Mouse (Mus musculus) 416B (cell line): ENCODE results near the gene Calr4.
A peak's percentile ranks its signal among the peaks of the same experiment; 100 is the strongest.

Experiments
- DNase-seq: peaks from one replicate; pipeline ENCODE4 v3.0.0; 2011; ENCODE audit warnings: low read depth

Calr4 gene

DNA sequence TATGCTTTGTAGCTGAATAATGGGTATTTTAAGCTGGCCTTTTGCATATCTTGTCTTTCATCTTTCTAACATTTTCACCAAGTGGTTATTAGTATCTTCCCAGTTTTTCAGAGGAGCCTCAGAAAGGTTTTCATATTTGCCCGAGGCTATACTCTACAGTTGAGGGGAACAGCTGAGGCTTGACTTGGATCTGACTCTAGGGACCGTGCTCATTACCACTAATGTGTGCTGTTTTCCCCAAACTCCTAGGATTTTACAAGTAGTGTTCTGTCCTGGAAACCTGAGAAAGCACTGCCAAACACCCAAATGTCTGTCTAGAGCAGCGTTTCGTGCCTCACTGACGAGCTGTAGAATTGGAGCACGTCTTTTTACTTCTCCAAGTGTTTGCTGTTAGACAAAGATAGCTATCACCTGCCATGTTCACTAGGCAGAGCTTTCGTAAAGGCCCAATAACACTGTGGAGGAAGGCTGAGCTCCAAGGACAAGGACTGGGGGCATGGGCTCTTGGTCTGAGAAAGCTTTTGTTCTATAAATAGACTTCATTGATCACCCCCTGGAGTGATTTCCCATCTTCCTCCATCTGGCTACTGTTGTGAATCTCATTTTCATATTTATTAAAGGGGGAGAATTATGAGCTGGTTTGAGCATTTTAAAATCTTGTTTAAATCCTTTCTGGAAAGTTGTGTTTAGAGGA, 2.0 kb downstream of the Calr4 start:
- no peak for DNase-seq

GRCm38 (mm10) chr4:109238428-109239268, 4.4 kb downstream of the Calr4 start:
- DNase-seq: peak; percentile 72

GRCm38 (mm10) chr4:109241221-109241620, 6.9 kb downstream of the Calr4 start:
- DNase-seq: no peak

- peak; percentile 44 for DNase-seq
Measured at GRCm38 (mm10) chr4:109241934-109242333, 7.6 kb downstream of the Calr4 start.

- DNase-seq: no peak
Measured at GRCm38 (mm10) chr4:109244506-109244905, 10.2 kb downstream of the Calr4 start.

DNA sequence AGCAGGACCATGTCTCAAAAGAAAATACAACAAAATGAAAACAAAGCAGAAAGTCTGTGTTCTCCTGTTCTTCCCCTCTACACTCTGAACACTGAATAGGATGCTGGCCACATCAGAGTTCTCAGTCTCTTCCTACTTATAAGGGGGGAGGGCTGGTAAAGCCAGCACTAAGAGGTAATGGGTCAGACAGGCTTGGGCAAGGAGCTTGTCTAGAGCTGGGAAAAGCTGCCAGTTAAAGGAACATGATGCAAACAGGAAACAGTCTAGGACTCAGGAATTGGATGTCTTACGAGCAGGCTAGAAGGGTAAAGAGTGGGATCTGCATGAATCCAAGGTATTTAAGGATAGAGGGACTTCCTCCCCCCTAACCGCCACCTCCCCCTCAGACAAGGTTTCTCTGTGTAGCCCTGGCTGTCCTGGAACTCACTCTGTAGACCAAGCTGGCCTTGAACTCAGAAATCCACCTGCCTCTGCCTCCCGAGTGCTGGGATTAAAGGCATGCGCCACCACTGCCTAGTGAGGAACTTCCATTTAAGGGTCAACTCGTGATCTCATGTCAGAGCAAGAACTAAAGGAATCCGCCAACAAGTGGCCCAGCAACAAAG, 10.8 kb downstream of the Calr4 start:
- DNase-seq: no peak

DNA sequence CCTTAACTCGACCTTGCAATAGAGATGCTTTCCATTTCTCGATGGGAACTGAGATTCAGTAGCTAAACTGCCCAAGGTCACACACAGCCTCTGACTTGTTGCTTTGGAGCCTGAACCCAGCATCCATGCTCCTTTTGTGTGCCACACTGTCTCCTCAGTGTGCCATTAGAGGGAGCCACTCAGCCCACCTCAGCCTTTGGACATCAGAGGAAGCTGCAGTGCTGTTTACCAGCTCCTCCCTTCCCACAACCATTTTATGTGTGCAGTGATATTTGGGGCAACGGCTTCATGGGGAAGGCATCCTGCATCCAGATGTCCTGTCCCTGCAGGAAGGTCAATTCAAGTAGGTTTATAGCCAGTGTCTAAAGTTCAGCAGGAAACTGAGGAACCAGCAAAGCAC, 17.3 kb downstream of the Calr4 start:
- DNase-seq: peak; percentile 60

DNA sequence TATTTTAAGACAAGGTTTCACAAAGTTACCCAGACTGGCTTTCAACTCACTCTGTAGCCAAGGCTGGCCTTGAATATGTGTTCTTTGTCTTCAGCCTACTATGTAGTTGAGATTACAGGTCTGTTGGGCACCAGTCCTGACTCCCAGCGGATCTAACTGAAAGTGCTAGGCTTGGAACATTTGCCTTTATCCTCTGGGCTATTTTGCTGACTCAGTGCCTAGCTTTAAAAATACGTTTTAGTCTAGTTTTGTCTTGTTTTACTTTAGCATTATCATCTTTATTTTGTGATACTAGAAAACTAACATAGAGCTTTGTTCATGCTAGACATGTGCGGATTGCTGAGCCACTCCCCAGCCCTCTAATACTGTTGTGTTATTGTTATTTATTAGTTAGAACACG, 17.9 kb downstream of the Calr4 start:
- DNase-seq: no peak

DNA sequence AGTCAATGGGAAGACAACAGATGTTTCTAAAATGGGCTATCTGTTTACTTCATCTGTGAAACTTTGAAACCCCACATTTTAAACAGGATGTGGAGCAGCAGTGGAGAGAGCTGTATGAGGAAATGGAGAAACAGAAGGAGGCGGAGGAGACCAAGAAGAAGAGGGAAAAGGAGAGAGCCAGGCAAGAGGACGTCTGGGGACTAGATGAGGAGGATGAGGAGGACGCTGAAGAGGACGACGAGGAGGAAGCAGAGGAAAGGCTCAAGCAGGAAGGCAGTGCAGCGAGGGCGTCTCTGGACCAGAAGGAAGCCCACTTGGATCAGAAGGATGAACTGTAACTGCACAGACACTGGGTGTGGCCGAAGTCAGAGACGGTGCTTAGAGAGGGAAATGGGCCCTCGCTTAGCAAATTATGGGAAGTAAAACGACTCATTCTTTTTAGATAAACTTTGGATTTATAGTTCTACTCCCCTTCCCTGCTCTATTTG, 19.4 kb downstream of the Calr4 start:
- DNase-seq: peak; percentile 42

DNA sequence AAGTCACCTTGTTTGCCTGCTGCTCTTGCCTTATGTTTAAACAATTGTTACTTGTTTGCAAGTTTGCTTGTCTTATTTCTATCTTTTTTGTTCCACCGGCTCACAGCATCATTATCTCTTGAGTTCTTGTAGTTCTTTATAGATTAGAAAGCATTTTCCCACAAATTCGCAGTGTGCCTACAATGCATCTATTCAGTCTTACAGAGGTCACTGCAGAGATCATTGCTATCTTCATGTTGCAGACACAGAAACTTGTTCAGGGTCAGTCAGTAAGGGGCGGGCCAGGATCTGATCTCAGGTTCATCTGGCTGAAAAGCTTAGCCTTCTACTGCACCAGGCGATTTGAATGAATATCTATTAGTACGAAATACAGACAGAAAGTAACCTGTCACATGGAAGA, 20.2 kb downstream of the Calr4 start:
- no peak for DNase-seq

DNA sequence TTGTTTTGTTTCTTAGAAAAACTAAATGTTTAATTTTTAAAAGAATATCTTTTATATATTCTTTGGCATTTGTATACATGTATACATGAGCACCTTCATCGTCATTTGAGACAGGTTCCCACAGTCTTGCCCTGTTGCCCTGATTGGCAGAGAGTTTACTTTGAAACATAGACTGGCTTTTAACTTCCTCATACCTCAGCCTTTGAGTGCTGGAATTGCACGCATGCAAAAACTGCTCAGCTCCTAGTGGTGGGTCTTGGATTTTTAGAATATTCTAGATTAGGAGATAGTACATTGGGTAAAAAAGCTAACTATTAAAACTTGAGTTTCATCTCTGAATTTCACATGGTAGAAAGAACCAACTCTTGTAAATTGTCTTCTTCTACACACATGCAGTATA, 21.0 kb downstream of the Calr4 start:
- no peak for DNase-seq

DNA sequence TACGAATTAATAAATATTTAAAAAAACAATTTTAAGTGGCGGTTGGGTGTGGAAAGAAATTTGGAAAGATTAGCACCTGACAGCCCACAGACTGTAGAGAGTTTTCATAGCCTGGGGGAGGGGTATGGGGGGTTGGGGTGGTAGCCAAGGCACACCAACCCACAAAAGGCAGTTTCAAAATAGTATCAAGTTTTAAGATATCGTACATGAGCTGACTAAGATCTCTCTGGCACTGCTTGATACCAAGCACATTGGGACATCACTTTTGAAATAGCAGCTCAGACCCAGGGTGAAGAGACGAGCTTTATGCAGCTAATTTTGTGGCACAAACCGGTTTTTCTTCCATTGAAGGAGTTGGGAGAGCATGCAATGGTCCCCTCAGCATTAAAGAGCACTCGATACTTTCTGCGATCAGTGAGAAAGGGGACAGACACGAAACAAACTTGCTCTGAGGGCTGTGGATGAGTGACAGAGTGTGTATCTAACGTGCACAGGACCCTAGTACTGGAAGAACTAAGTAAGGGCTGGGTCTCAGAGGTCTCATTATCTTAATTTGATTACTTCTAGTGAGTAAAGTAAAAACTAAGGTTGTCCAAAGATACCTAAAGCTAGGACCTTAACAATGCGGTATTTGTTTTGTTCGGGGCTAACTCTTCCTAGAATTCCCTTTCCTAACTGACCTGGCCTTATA, 21.6 kb downstream of the Calr4 start:
- DNase-seq: no peak

GRCm38 (mm10) chr4:109256791-109257190, 22.5 kb downstream of the Calr4 start:
- no peak for DNase-seq

DNA sequence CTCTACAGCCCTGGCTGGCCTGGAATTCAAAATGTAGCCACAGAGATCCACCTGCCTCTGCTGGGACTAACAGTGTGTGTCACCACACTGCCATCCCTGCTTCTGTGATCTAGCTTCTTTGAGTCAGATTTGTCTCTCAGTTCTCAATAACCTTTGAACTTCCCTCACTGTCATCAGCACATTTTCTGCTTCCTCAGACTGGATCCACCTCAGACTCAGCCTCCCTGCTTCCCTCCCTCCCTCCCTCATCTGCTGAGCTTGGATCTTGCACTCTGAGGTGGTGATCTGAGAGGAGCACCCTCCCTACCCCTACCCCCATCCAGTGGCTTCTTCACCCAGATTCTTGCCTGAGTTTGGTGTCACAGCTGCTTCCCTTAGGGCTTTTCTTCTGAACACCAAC, 23.4 kb downstream of the Calr4 start:
- DNase-seq: no peak

GRCm38 (mm10) chr4:109262068-109262467, 27.8 kb downstream of the Calr4 start:
- DNase-seq: no peak

- no peak for DNase-seq
Measured at GRCm38 (mm10) chr4:109266056-109266455, 31.8 kb downstream of the Calr4 start.

DNA sequence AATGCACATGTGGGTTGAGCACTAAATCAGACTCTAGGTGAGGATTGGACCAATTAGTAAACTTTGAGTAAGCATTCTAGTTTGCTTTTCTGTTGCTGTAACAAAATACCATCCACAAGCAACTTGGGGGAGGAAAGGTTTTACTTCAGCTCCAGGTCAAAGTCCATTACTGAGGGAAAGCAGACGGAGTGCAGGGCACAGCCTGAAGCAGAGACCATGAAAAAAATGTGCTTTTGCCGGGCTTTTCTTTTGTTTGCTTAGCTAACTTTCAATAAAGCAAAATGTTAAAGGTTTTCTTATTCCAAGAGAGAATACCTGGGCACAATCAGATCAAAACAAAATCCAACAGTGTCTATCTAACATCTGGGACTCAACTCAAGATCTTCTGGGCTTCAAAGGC, 32.5 kb downstream of the Calr4 start:
- no peak for DNase-seq

- no peak for DNase-seq
Measured at GRCm38 (mm10) chr4:109267452-109267851, 33.2 kb downstream of the Calr4 start.

DNA sequence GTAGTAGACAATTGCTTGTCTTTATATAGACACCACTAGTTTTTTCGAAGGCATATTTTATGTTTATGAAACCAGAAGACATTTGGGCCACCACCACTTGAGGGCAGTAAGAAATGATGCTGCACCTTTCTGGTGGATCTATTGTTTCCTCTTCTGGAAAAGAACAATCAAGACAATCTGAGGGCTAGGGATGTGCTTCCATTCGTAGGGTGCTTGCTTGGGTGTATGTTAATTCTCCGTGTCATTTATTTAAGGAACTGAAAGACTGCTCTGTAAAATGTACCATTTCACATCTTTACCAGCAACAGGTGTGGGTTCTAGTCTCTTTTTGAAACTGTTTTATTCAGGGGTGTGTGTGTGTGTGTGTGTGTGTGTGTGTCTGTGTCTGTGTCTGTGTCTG, 34.6 kb downstream of the Calr4 start:
- peak; percentile 39 for DNase-seq

DNA sequence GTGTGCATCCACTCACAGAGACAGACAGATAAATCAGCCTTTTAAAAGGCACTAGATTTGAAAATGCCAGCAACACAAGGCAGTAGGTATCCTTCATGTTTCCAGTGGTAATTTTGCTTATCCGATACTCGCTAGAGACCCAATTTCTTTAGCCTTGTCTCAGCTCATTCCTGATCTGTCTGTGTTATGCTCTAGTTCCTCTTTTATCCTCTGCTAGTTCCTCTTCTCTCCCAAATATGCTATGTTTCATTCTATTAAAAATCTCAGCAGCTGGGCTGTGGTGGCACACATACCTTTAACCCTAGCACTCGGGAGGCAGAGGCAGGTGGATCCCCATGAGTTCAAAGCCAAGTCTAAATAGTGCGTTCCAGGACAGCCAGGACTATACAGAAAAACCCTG, 37.5 kb downstream of the Calr4 start:
- DNase-seq: no peak

GRCm38 (mm10) chr4:109273586-109274240, 39.4 kb downstream of the Calr4 start:
- no peak for DNase-seq
